Mouse (Mus musculus) liver, embryonic 14.5 days (tissue): Measurements from ENCODE around the gene Vmn1r130. TPM values are rescaled to one million over a fixed set of nuclear protein-coding genes. Genes with fewer than 3 reads are reported as not detected.
"Not testable (repeated sequence)": the region's sequence is repeated elsewhere in the genome, so short reads cannot be mapped to it uniquely, and the experiment has no call there.

Source experiments
- ATAC-seq: fragments of 200-750 bp; cut with Nextera tagmentation; 2 replicates; pipeline ENCODE4 v1.8.0; 2017; ENCODE audit warnings: moderate number of reproducible peaks, mild to moderate bottlenecking, moderate library complexity; ENCODE audit not compliant: insufficient read depth
- DNase-seq, 3 experiments: peaks; one replicate each; pipeline ENCODE4 v3.0.0-alpha.2; 2012 to 2013; ENCODE audit warnings: low read depth in 3 of 3, low spot score in 3 of 3
- H3K27ac ChIP-seq: fragments of 300-500 bp; sonication (generic); 2 replicates; pipeline ENCODE4 v1.5.1; 2014; ENCODE audit warnings: moderate library complexity, mild to moderate bottlenecking, control low read depth, inconsistent platforms
- H3K27me3 ChIP-seq: fragments of 300-500 bp; sonication (generic); 2 replicates; pipeline ENCODE4 v1.6.1; 2014; ENCODE audit warnings: mild to moderate bottlenecking, low read length, moderate library complexity; ENCODE audit not compliant: control insufficient read depth, insufficient read depth
- H3K36me3 ChIP-seq: fragments of 300-500 bp; sonication (generic); replicated peaks from 2 replicates; pipeline ENCODE4 v1.6.1; 2014; ENCODE audit warnings: low read depth; ENCODE audit not compliant: control insufficient read depth, insufficient read depth
- H3K4me1 ChIP-seq, 2 experiments: fragments of 200-500 bp in 1 of 2; fragments of 300-500 bp in 1 of 2; sonication (generic) in 1 of 2; replicated peaks; 2 replicates each; pipeline ENCODE4 v1.6.1; 2012 to 2014; ENCODE audit warnings: antibody characterized with exemption in 1 of 2, inconsistent platforms in 1 of 2, low read length in 1 of 2; ENCODE audit not compliant: control insufficient read depth in 2 of 2, insufficient read depth in 2 of 2
- H3K4me2 ChIP-seq: fragments of 300-500 bp; sonication (generic); 2 replicates; pipeline ENCODE4 v1.6.1; 2014; ENCODE audit warnings: low read depth, mild to moderate bottlenecking, control low read depth, moderate library complexity
- H3K4me3 ChIP-seq, 2 experiments: fragments of 200-500 bp in 1 of 2; fragments of 300-500 bp in 1 of 2; sonication (generic) in 1 of 2; 2 replicates each; pipeline ENCODE4 v1.5.1; 2012 to 2014; ENCODE audit warnings: low read depth in 2 of 2, low read length in 2 of 2, mild to moderate bottlenecking in 2 of 2, control low read depth in 1 of 2, inconsistent platforms in 1 of 2, moderate library complexity in 1 of 2; ENCODE audit not compliant: insufficient read depth in 1 of 2
- H3K9ac ChIP-seq: fragments of 300-500 bp; sonication (generic); replicated peaks from 2 replicates; pipeline ENCODE4 v1.6.1; 2014; ENCODE audit warnings: mild to moderate bottlenecking, control low read depth, moderate library complexity
- H3K9me3 ChIP-seq: fragments of 300-500 bp; sonication (generic); 2 replicates; pipeline ENCODE4 v1.6.1; 2016; ENCODE audit warnings: low read length, mixed read lengths; ENCODE audit not compliant: control insufficient read depth
- WGBS: fragments of 180-500 bp; shearing (Covaris S2); extraction: QIAGEN DNeasy Blood & Tissue Kit; methylation state at CpG from one replicate; pipeline ENCODE4 v1.1.7; 2014; ENCODE audit not compliant: insufficient replicate concordance; 5-methylcytosine and 5-hydroxymethylcytosine counted together
- polyA plus RNA-seq, 2 experiments: library from polyadenylated mRNA; depleted of rRNA in 1 of 2; stranded (reverse) in 1 of 2; unstranded in 1 of 2; fragments of >200 nt; fragmentation: Nextera tagmentation in 1 of 2; extraction: Ambion mirVana in 1 of 2; gene quantifications; 2 replicates each; pipeline versions ENCODE4 v1.2.1 to v1.2.3; 2012 to 2014

Gene Vmn1r130
- polyA plus RNA-seq (2012; rRNA removed) (not detected in 2 replicates), polyA plus RNA-seq (2014; fragmentation: Nextera tagmentation; extraction: Ambion mirVana) (not detected in 2 replicates)

DNA sequence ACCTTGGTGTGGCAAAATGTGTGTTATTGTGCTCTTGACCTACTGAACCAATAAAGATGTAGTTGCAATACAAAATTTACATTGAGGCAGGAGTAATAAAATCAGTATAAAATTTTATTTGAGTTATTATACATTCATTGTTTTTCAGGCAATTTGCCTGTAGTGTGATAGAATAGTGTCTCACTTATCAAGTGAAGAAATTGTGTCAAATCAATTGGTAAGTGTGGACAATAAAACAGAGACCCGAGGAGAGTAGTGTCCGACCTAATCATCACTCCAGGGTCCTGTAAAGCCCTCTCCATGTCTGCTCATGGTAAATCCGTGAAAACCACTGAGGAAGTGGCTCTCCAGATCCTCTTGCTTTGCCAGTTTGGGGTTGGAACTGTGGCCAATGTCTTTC lies at the start of gene Vmn1r130:
Gene Vmn1r130 (plus strand): TSS at position 301 of the 400 bp plus-strand sequence.
- DNase-seq, H3K4me1 ChIP-seq, H3K4me3 ChIP-seq, H3K36me3 ChIP-seq, ATAC-seq, H3K4me2 ChIP-seq, H3K27me3 ChIP-seq, H3K9me3 ChIP-seq, H3K9ac ChIP-seq, H3K27ac ChIP-seq: not testable (repeated sequence)
- WGBS = no CpG with 5 or more reads among the region's 3 CpGs

DNA sequence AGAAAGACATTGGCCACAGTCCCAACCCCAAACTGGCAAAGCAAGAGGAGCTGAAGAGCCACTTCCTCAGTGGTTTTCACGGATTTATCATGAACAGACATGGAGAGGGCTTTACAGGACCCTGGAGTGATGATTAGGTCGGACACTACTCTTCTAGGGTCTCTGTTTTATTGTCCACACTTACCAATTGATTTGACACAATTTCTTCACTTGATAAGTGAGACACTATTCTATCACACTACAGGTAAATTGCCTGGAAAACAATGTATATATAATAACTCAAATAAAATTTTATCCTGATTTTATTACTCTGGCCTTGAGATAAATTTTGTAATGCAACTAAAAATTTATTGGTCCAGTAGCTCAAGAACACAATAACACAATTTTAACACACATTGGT lies 34.4 kb downstream of the Vmn1r130 start, which contains the start of gene Vmn1r131:
Gene Vmn1r131 (minus strand): TSS at position 101 of the 400 bp plus-strand sequence.
- DNase-seq, H3K27me3 ChIP-seq, H3K4me1 ChIP-seq, H3K9me3 ChIP-seq, ATAC-seq, H3K4me3 ChIP-seq, H3K9ac ChIP-seq, H3K36me3 ChIP-seq, H3K4me2 ChIP-seq, H3K27ac ChIP-seq: not testable (repeated sequence)
- no CpG with 5 or more reads among the region's 2 CpGs for WGBS

Other genes with a start within 250 kb of the Vmn1r130 start
- gene Vmn1r125, start 239.6 kb upstream of the Vmn1r130 start, polyA plus RNA-seq (2012; rRNA removed) = not detected in 2 replicates
- gene Vmn1r125, start 239.6 kb upstream of the Vmn1r130 start, polyA plus RNA-seq (2014; fragmentation: Nextera tagmentation; extraction: Ambion mirVana) = not detected in 2 replicates
- not detected in 2 replicates for gene Vmn1r126, start 210.3 kb upstream of the Vmn1r130 start, polyA plus RNA-seq (2012; rRNA removed)
- not detected in 2 replicates for gene Vmn1r126, start 210.3 kb upstream of the Vmn1r130 start, polyA plus RNA-seq (2014; fragmentation: Nextera tagmentation; extraction: Ambion mirVana)
- not detected in 2 replicates for gene Vmn1r127, start 191.9 kb upstream of the Vmn1r130 start, polyA plus RNA-seq (2012; rRNA removed)
- gene Vmn1r127, start 191.9 kb upstream of the Vmn1r130 start, polyA plus RNA-seq (2014; fragmentation: Nextera tagmentation; extraction: Ambion mirVana) = not detected in 2 replicates
- gene Vmn1r128, start 162.4 kb upstream of the Vmn1r130 start, polyA plus RNA-seq (2012; rRNA removed) = not detected in 2 replicates
- gene Vmn1r128, start 162.4 kb upstream of the Vmn1r130 start, polyA plus RNA-seq (2014; fragmentation: Nextera tagmentation; extraction: Ambion mirVana) = not detected in 2 replicates
- not detected in 2 replicates for gene Vmn1r129, start 150.5 kb upstream of the Vmn1r130 start, polyA plus RNA-seq (2012; rRNA removed)
- not detected in 2 replicates for gene Vmn1r129, start 150.5 kb upstream of the Vmn1r130 start, polyA plus RNA-seq (2014; fragmentation: Nextera tagmentation; extraction: Ambion mirVana)
- gene Gm6882, start 79.0 kb upstream of the Vmn1r130 start, polyA plus RNA-seq (2012; rRNA removed) = not detected in 2 replicates
- gene Gm6882, start 79.0 kb upstream of the Vmn1r130 start, polyA plus RNA-seq (2014; fragmentation: Nextera tagmentation; extraction: Ambion mirVana) = not detected in 2 replicates
- gene Vmn1r131, start 34.3 kb downstream of the Vmn1r130 start, polyA plus RNA-seq (2012; rRNA removed) = not detected in 2 replicates
- not detected in 2 replicates for gene Vmn1r131, start 34.3 kb downstream of the Vmn1r130 start, polyA plus RNA-seq (2014; fragmentation: Nextera tagmentation; extraction: Ambion mirVana)
- not detected in 2 replicates for gene Vmn1r132, start 102.3 kb downstream of the Vmn1r130 start, polyA plus RNA-seq (2012; rRNA removed)
- not detected in 2 replicates for gene Vmn1r132, start 102.3 kb downstream of the Vmn1r130 start, polyA plus RNA-seq (2014; fragmentation: Nextera tagmentation; extraction: Ambion mirVana)
- gene Gm4175, start 249.7 kb downstream of the Vmn1r130 start, polyA plus RNA-seq (2012; rRNA removed) = not detected in 2 replicates
- not detected in 2 replicates for gene Gm4175, start 249.7 kb downstream of the Vmn1r130 start, polyA plus RNA-seq (2014; fragmentation: Nextera tagmentation; extraction: Ambion mirVana)